Mouse (Mus musculus): ENCODE data around the gene Gstt3.

DNA sequence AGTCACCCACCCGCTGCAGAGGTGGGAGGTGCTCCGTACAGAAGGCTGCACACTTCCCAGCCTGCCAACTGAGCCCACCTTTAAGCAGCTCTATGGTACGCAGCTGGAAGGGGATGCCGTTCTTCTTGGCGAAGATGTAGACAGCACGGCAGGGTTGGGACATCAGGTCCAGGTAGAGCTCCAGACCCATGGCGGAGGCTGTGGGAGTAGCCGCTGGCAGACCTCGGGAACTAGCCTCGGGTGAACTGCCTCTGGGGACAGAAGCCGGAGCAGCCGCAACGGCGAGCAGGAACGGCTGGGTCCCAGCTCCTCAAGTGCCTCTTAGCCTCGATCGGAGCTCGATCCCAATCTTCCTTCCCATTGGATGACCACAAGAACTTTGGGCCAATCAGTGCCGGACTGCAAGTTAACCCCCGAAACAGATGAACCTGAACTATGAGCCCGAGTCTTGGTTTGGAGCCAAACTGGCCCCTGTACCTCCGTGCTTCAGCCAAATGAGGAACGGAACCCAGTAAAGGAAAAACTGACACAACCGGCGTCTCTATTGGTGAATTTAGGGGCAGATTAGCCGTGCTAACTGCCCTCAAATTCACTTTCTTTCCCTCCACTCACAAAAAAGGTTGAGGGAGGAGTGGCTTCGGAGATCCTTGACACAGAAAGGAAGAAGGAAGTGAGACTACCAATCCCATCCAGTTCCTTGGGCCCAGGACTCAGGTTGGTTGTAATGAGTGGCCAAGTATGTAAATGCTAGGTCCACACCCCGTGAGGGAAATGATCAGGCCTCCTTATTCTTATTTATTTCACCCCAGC is at the start of gene Gstt3, which contains the start of gene Gm20441:
- TF ChIP-seq CTCF (IDR thresholded peaks at IDR 0.05; ENCODE audit: insufficient read depth, low read depth, low read length) (no peak), POLR2A (IDR thresholded peaks at IDR 0.05; ENCODE audit: insufficient read depth, low read depth, low read length) (no peak)

All from olfactory bulb, adult 2 months (tissue).